Mouse (Mus musculus) lung, postnatal 4 days (tissue): ENCODE measurements around the gene Cpm.
"Not testable (repeated sequence)": the region's sequence is repeated elsewhere in the genome, so short reads cannot be mapped to it uniquely, and the experiment has no call there.

ENCODE experiments used
- DNase-seq, 2 experiments: peaks; one replicate each; pipeline ENCODE4 v3.0.0; 2021

Cpm gene

GRCm38 (mm10) chr10:117607051-117607803 is 22.1 kb upstream of the Cpm start:
- DNase-seq = no peak

- DNase-seq = no peak
Measured at GRCm38 (mm10) chr10:117607804-117608279, 21.5 kb upstream of the Cpm start.

GRCm38 (mm10) chr10:117608487-117608886 is 20.8 kb upstream of the Cpm start:
- no peak for DNase-seq

- DNase-seq = no peak
Measured at GRCm38 (mm10) chr10:117608988-117609809, 20.1 kb upstream of the Cpm start.

GRCm38 (mm10) chr10:117609810-117610090 is 19.6 kb upstream of the Cpm start:
- no peak for DNase-seq

- DNase-seq = no peak
Measured at GRCm38 (mm10) chr10:117610160-117610764, 19.0 kb upstream of the Cpm start.

GRCm38 (mm10) chr10:117610794-117611384 is 18.4 kb upstream of the Cpm start:
- no peak for DNase-seq

- no peak for DNase-seq
Measured at GRCm38 (mm10) chr10:117611503-117611902, 17.8 kb upstream of the Cpm start.

- no peak for DNase-seq
Measured at GRCm38 (mm10) chr10:117611976-117612375, 17.3 kb upstream of the Cpm start.

- DNase-seq = no peak
Measured at GRCm38 (mm10) chr10:117612621-117613584, 16.4 kb upstream of the Cpm start.

- DNase-seq = no peak
Measured at GRCm38 (mm10) chr10:117613960-117614359, 15.3 kb upstream of the Cpm start.

GRCm38 (mm10) chr10:117614387-117614786 is 14.9 kb upstream of the Cpm start:
- no peak for DNase-seq

- DNase-seq = no peak
Measured at GRCm38 (mm10) chr10:117615239-117615638, 14.1 kb upstream of the Cpm start.

- DNase-seq = no peak
Measured at GRCm38 (mm10) chr10:117615746-117616145, 13.6 kb upstream of the Cpm start.

- DNase-seq = no peak
Measured at GRCm38 (mm10) chr10:117616191-117616680, 13.1 kb upstream of the Cpm start.

GRCm38 (mm10) chr10:117616765-117617164 is 12.5 kb upstream of the Cpm start:
- DNase-seq = not testable (repeated sequence)

GRCm38 (mm10) chr10:117617568-117618345 is 11.5 kb upstream of the Cpm start:
- no peak for DNase-seq

GRCm38 (mm10) chr10:117619041-117619861 is 10.0 kb upstream of the Cpm start:
- no peak for DNase-seq

- no peak for DNase-seq
Measured at GRCm38 (mm10) chr10:117619862-117620179, 9.5 kb upstream of the Cpm start.

GRCm38 (mm10) chr10:117620530-117620929 is 8.8 kb upstream of the Cpm start:
- no peak for DNase-seq
